Mouse (Mus musculus) T-helper 2 cell (primary cell): Measurements from ENCODE around the gene Zfand3.

Experiments used
- in situ Hi-C: fragments of 300-600 bp; cut with MboI, MseI; formaldehyde crosslinking; loops from one replicate; pipeline ENCODE4 v1.15.1; 2025; ENCODE audit warnings: high pct_unique_total_duplicates

Gene Zfand3

GRCm38 (mm10) chr17:30192416-30193005 is 188.0 kb downstream of the Zfand3 start:
- in situ Hi-C loops = no loop called here

DNA sequence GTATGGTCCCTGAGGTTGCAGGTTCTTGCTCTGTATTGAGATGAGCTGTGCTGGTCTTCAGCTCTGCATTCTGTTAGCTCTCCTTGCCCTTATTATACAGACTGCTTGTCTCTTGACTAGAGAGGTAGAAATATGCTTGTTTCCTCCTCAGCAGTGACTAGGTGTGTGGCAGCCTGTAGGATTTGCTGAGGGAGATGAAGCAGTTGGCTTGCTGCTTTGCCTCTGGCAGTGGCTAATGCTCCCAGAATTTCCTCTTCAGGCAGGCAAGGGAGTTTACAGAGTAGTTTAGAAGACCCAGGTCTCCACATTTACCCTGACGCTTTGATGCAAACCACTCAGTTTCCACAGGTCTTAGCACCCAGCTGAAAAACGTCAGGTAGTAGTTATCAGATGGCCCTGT is 189.1 kb downstream of the Zfand3 start:
- in situ Hi-C loops = no loop called here

- in situ Hi-C loops = no loop called here
Observed at GRCm38 (mm10) chr17:30194091-30194490, 189.6 kb downstream of the Zfand3 start.

- in situ Hi-C loops = no loop called here
Observed at GRCm38 (mm10) chr17:30194629-30195445, 190.3 kb downstream of the Zfand3 start.

GRCm38 (mm10) chr17:30195591-30196183 is 191.2 kb downstream of the Zfand3 start:
- in situ Hi-C loops = no loop called here

DNA sequence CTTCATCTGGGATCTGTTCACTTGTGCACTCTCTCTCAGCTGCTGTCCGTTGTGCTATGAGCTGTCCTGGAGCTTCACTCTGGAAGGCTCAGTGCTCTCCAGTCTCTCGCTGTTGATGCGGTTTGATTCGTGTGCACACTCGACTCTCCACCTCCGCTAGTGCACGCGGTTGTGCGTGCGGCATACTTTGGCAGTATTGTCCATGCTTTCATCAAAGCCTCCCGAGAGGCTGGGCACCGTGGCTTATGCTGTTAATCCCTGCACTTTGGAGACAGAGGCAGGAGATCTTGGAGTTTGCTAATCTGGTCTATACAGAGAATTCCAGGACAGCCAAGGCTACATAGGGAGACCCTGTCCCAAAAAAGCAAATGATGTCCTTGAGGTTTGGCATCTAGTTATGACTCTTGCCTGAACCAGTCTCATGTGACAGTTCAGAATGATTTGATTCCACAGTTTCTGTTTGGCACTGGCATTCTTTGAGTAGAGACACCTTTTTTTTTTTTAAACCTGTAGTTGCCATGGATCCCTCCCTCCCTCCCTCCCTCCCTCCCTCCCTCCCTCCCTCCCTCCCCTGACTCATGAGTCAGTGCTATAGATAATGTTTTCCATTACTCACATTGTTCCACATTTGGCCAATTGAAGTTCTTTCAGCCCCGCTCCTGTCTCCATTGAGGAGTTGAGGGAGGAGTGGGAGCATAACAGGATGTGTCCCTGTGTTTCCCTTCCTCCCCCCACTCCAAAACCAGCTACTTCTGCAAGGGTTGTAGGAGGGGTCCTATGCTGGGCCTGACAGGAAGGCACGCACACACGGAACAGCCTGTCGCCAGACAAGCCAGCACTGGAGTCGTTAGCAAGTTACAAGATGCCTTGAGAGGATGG is 192.1 kb downstream of the Zfand3 start:
- in situ Hi-C loops = no loop called here

GRCm38 (mm10) chr17:30197280-30198030 is 192.9 kb downstream of the Zfand3 start:
- in situ Hi-C loops = no loop called here

GRCm38 (mm10) chr17:30198422-30198821 is 193.9 kb downstream of the Zfand3 start:
- in situ Hi-C loops = no loop called here

GRCm38 (mm10) chr17:30199374-30200247 is 195.1 kb downstream of the Zfand3 start:
- in situ Hi-C loops = no loop called here

DNA sequence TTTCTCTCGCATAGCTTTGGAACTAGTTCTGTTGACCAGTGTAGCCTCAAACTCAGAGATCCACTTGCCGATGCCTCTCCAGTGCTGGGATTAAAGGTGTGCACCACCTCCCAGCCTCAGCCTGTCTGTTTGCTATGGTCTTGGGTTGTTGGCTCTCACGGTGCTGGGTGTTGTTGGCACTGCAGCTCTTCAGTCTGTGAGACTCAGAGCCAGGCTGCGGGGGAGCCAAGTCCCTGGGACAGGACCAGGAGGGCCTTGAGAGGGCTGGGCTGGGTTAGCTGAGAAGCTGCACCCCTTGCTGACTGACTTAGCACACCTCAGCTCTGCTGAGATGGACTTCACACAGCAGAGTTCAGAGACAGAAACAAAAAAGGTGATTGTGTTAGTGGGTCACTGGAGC is 195.8 kb downstream of the Zfand3 start:
- in situ Hi-C loops = no loop called here

DNA sequence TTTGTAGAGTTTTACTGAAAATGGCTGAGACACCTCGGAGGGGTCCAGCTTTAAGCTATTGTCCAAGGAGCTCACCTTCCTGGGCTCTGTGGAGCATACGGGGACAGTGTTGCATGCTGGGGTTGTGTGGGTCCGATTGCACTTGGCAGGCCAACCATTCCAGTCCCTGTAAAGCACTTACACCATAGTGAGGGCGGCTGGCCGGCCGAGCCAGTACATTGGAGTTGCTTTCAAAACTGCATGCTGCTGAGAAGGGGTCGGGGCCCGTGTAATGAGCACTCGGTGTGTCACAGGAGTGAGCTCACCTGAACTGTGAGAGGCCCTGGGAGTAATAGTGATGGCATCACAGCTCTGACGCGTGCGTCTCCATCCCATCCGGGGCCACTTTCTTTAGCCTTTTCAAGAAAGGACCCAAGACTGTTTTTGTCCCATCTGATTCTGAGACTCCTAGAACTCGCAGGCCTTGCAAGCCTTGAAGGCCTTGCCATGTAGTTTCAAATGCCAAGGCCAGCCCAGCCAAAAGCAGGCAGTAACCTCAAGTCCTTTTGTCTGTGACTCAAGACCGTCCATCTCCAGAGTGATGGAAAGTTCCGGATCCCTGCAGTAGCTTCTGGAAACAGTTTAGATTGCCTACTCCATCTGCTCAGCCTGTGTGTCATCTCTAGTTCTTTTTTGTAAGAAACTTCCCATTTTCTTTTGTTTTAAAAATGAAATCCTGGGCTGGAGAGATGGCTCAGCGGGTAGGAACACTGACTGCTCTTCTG is 200.7 kb downstream of the Zfand3 start:
- in situ Hi-C loops = no loop called here

- in situ Hi-C loops = no loop called here
Observed at GRCm38 (mm10) chr17:30210262-30210661, 205.7 kb downstream of the Zfand3 start.

DNA sequence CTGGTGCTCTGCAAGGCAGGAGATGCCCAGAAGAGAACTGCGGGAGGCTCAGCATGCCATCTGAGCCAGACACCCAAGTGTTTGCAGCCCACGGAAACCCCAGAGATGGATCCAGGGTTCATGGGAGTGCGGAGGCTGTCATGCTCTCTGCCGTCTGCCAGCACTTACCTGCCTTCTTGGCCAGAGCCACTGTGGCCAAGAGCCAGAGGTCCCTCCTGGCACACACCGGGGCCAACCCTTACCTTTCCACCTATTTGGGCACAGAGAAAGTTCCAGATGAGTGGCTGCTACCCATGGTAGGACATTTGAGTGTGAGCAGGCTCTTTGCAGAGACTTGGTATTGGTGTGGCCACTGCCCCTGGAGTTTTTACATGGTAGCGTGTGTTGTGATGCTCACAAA is 206.4 kb downstream of the Zfand3 start:
- in situ Hi-C loops = no loop called here

DNA sequence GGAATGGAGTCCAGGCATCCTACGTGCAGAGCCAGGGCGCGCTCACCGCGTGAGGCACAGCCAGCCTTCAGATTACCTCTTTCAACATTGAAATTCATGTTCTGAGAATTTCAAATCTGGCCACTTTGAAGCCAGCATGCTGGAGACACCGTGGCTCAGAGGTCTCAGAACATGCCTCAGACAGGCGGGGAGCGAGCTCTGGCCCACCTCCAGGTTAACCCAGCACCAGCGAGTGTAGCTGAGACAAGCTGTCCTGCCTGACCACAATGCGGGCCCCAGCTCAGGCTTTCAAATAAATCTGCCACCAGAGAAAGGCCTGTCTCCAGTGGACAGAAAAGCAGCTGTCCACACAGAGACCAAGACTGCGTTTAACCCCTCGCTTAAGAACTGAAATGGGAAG is 208.1 kb downstream of the Zfand3 start:
- in situ Hi-C loops = no loop called here

GRCm38 (mm10) chr17:30213371-30213770 is 208.8 kb downstream of the Zfand3 start:
- in situ Hi-C loops = no loop called here

- in situ Hi-C loops = no loop called here
Observed at GRCm38 (mm10) chr17:30214393-30214792, 209.9 kb downstream of the Zfand3 start.

GRCm38 (mm10) chr17:30215741-30216140 is 211.2 kb downstream of the Zfand3 start:
- in situ Hi-C loops = no loop called here

DNA sequence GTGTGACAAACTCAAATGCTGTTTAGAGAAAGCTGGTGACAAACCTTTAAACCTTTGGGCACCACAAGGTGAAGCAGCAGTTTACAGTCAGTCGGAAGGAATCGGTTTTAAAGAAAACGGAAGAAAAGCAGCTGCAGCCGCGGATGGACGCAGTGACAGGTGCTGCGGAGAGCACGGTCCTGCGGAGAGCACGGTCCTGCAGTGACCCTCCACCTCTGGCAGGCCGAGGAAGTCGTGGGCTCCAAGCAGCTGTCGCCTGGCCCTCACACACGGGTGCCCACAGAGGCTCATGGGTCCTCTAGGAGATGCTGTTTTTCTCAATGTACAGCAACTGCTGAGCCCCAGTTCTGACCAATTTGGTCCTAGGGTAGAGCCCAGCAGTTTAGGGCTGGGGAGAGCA is 217.1 kb downstream of the Zfand3 start:
- in situ Hi-C loops = no loop called here

DNA sequence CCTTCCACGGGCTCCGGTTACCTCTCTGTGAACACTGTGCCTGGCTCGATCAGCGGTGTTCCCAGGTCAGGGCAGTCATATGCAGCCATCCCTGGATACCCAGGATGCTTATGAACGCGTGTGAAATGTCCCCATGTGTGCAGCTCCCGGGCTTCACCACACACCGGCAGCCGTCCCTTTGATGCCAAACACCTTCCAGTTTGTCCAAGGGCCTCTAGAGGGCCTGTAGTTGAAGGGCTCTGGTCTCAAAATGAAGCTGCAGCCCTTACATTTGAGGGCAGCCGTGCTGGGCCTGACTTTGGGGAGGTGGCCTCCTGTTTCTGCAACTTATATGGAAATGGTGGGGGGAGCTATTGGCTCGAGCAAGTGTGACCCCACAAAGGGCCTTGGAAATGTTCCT is 217.8 kb downstream of the Zfand3 start:
- in situ Hi-C loops = no loop called here
